Mouse (Mus musculus): ENCODE data around the gene Dmgdh.

- TF ChIP-seq CTCF (IDR thresholded peaks at IDR 0.05; ENCODE audit: low read depth, low read length) (no peak), POLR2A (IDR thresholded peaks at IDR 0.05; ENCODE audit: insufficient read depth, low read length) (no peak), EP300 (IDR thresholded peaks at IDR 0.05; ENCODE audit: insufficient read depth, low read depth, low read length) (no peak)
These were observed 34.6 kb upstream of the Dmgdh start for GRCm38 (mm10) chr13:93639636-93640035.
